Mouse (Mus musculus) olfactory bulb, adult 2 months (tissue): ENCODE measurements around the gene Agrp.
"Not testable (repeated sequence)": the region's sequence is repeated elsewhere in the genome, so short reads cannot be mapped to it uniquely, and the experiment has no call there.

Experiments used
- CTCF ChIP-seq: fragments of 200-500 bp; IDR thresholded peaks from 2 replicates; pipeline ENCODE4 v1.5.1; 2012; ENCODE audit warnings: low read depth, mild to moderate bottlenecking, low read length, moderate library complexity; ENCODE audit not compliant: insufficient read depth
- POLR2A ChIP-seq: fragments of 200-500 bp; IDR thresholded peaks from 2 replicates; pipeline ENCODE4 v1.6.1; 2012; ENCODE audit warnings: mild to moderate bottlenecking, low read depth, low read length, moderate library complexity; ENCODE audit not compliant: insufficient read depth

- not testable (repeated sequence) for TF ChIP-seq POLR2A, CTCF
Observed at GRCm38 (mm10) chr8:105564573-105565229, 72.5 kb downstream of the Agrp start.
